Mouse (Mus musculus): ENCODE measurements at regions not wholly inside any gene's neighbourhood (a gene's known extent, or its start where the extent isn't known, plus 50 kb on each side); places are given as distances from the start of the nearest gene placed in this dataset.

DNA sequence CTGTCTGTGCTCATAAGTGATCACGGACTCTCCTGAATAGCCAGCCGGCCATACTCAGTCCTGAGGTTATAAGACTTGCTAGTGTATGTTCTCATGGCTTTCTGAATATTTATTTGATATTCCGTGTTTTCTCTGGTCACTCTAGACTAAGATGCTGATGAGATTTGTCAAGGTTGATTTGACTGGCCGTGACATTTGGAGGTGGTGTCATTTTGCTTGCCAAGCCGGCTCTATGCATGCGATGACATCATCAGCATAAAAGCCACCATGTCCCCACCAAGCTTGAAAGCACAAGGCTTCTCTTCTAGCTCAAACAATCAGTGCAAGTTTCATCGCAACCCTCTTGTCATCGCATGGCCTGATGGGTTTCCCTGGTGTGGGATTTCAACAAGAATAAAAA lies 235.3 kb upstream of the Tgfbr2 start:
- H3K9ac ChIP-seq (ENCODE audit: low read length), result no peak overlapping the region
- WGBS, result 94% methylated on average over 8 of the region's 8 CpGs

DNA sequence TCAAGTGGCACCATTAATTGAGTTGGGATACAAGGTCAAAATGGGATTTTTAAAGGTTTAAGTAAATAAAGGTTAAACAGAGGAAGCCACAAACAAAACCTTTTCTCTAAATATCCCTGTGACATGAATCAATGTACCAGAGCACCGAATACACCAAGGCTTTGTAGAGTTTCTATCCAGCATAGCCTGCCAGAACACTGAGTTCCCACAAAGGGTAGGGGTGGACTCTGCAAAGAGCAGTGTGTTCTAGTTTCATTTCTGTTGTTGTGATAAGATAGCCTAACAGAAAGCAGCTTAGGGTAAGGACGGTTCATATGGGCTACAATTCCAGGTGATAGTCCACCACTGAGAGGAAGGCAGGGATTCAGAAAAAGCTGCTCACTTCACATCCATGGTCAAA lies 233.0 kb upstream of the Tgfbr2 start:
- no peak overlapping the region for H3K4me3 ChIP-seq (ENCODE audit: low read depth, low read length)
- no peak overlapping the region for H3K9ac ChIP-seq (ENCODE audit: low read length)
- H3K9me3 ChIP-seq (ENCODE audit: control insufficient read depth, low read length), result no peaks in the 10 kb centered on the region
- ATAC-seq (ENCODE audit: insufficient number of reproducible peaks, low FRiP score, low TSS enrichment, low read depth), result no peak
- no peak overlapping the region for H3K27ac ChIP-seq (replicated peaks; ENCODE audit: low read depth, low read length)
- H3K27me3 ChIP-seq (ENCODE audit: control insufficient read depth, insufficient read depth, low read length), result no peaks in the 10 kb centered on the region
- WGBS, result 90% methylated on average over 2 of the region's 2 CpGs
- H3K4me1 ChIP-seq (ENCODE audit: control insufficient read depth, insufficient read depth, low read length), result no peaks in the 10 kb centered on the region
- no peak overlapping the region for H3K4me2 ChIP-seq (ENCODE audit: low read depth, severe bottlenecking)
- H3K36me3 ChIP-seq (ENCODE audit: control insufficient read depth, insufficient read depth, low read length), result no peaks in the 10 kb centered on the region
- DNase-seq (ENCODE audit: low spot score), result no peak

More for the DNA sequence above, 235.3 kb upstream of the Tgfbr2 start:
- Histone ChIP-seq H3K36me3 (ENCODE audit: control insufficient read depth, insufficient read depth, low read length) (no peaks in the 10 kb centered on the region), H3K27me3 (ENCODE audit: control insufficient read depth, insufficient read depth, low read length) (no peaks in the 10 kb centered on the region), H3K4me3 (ENCODE audit: low read depth, low read length) (no peak overlapping the region), H3K9me3 (ENCODE audit: control insufficient read depth, low read length) (no peaks in the 10 kb centered on the region), H3K4me1 (ENCODE audit: control insufficient read depth, insufficient read depth, low read length) (no peaks in the 10 kb centered on the region), H3K4me2 (ENCODE audit: low read depth, severe bottlenecking) (no peak overlapping the region), H3K27ac (replicated peaks; ENCODE audit: low read depth, low read length) (no peak overlapping the region)
- ATAC-seq (ENCODE audit: insufficient number of reproducible peaks, low FRiP score, low TSS enrichment, low read depth) (no peak), DNase-seq (ENCODE audit: low spot score) (no peak)

DNA sequence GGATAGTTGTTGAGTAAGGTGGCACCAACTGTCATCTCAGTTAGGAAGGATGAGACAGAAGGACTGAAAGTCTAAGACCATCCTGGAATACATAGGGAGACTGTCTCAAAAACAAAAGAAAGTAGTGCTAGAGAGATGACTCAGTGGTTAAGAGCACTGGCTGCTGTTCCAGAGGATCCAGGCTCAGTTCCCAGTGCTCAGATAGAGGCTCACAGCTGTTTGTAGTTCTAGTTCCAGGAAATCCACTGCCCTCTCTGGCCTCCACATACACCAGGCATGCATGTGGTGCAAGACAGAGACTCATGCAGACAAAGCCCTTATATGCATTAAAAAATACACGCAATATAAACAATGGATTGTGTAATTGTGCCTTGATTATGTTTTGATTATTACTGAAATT lies 229.9 kb upstream of the Tgfbr2 start:
- no peaks in the 10 kb centered on the region for H3K9me3 ChIP-seq (ENCODE audit: control insufficient read depth, low read length)
- H3K27ac ChIP-seq (replicated peaks; ENCODE audit: low read depth, low read length), result no peak overlapping the region
- H3K4me1 ChIP-seq (ENCODE audit: control insufficient read depth, insufficient read depth, low read length), result no peaks in the 10 kb centered on the region
- WGBS, result 95% methylated on average over 1 of the region's 1 CpGs
- H3K36me3 ChIP-seq (ENCODE audit: control insufficient read depth, insufficient read depth, low read length), result no peaks in the 10 kb centered on the region
- no peak overlapping the region for H3K9ac ChIP-seq (ENCODE audit: low read length)
- no peaks in the 10 kb centered on the region for H3K27me3 ChIP-seq (ENCODE audit: control insufficient read depth, insufficient read depth, low read length)
- DNase-seq (ENCODE audit: low spot score) (no peak), ATAC-seq (ENCODE audit: insufficient number of reproducible peaks, low FRiP score, low TSS enrichment, low read depth) (no peak)
- no peak overlapping the region for H3K4me3 ChIP-seq (ENCODE audit: low read depth, low read length)
- H3K4me2 ChIP-seq (ENCODE audit: low read depth, severe bottlenecking), result no peak overlapping the region

DNA sequence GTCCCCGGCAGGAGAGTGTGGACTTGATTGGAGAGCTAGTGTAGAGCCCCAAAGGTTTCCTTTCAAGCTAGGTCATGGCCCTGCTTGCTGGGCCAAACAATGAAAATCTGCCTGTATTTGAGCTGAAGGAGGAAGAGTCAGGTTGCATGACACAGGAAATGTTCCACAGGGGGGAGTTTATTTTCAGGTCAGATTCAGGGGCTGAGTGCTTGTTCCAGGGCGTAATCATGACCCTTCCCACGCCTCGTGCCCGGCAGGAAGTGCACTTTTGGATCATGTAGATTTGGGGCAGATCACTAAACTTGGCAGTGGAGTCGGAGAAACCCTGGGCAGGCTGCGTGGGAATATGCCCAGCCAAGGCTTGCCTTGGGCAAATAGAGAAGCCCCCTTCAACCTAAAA lies 226.7 kb upstream of the Tgfbr2 start:
- WGBS, result 81% methylated on average over 7 of the region's 7 CpGs

DNA sequence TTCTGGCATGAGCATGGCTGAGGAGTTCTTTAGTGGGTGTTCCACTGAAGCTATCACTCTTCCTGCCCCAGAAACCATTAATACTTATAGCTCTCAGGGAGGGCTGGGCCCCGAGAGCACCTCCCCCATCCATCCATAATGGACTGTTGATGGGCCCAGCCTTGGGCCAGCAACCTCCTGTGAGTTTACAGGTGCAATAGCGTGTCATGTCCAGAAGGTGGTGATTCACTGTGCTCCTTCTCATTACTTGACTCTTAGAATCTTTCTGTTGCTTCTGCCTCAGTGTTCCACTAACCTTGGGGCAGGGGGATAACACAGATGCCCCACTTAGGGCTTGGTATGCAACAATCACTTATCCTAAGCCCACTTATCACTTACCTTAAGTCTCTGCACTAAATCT lies 225.1 kb upstream of the Tgfbr2 start:
- H3K27ac ChIP-seq (replicated peaks; ENCODE audit: low read depth, low read length), result no peak overlapping the region
- WGBS, result 33% methylated on average over 2 of the region's 2 CpGs
- ATAC-seq (ENCODE audit: insufficient number of reproducible peaks, low FRiP score, low TSS enrichment, low read depth) (no peak), DNase-seq (ENCODE audit: low spot score) (no peak)
- H3K36me3 ChIP-seq (ENCODE audit: control insufficient read depth, insufficient read depth, low read length), result no peaks in the 10 kb centered on the region
- no peaks in the 10 kb centered on the region for H3K27me3 ChIP-seq (ENCODE audit: control insufficient read depth, insufficient read depth, low read length)
- no peak overlapping the region for H3K4me3 ChIP-seq (ENCODE audit: low read depth, low read length)
- no peak overlapping the region for H3K4me2 ChIP-seq (ENCODE audit: low read depth, severe bottlenecking)
- H3K9ac ChIP-seq (ENCODE audit: low read length), result no peak overlapping the region
- no peaks in the 10 kb centered on the region for H3K9me3 ChIP-seq (ENCODE audit: control insufficient read depth, low read length)
- no peaks in the 10 kb centered on the region for H3K4me1 ChIP-seq (ENCODE audit: control insufficient read depth, insufficient read depth, low read length)

More for the DNA sequence above, 226.7 kb upstream of the Tgfbr2 start:
- Histone ChIP-seq H3K9ac (ENCODE audit: low read length) (no peak overlapping the region), H3K27ac (replicated peaks; ENCODE audit: low read depth, low read length) (no peak overlapping the region), H3K4me2 (ENCODE audit: low read depth, severe bottlenecking) (no peak overlapping the region), H3K27me3 (ENCODE audit: control insufficient read depth, insufficient read depth, low read length) (no peaks in the 10 kb centered on the region), H3K36me3 (ENCODE audit: control insufficient read depth, insufficient read depth, low read length) (no peaks in the 10 kb centered on the region), H3K4me3 (ENCODE audit: low read depth, low read length) (no peak overlapping the region), H3K9me3 (ENCODE audit: control insufficient read depth, low read length) (no peaks in the 10 kb centered on the region), H3K4me1 (ENCODE audit: control insufficient read depth, insufficient read depth, low read length) (no peaks in the 10 kb centered on the region)
- no peak for ATAC-seq (ENCODE audit: insufficient number of reproducible peaks, low FRiP score, low TSS enrichment, low read depth)
- no peak for DNase-seq (ENCODE audit: low spot score)

DNA sequence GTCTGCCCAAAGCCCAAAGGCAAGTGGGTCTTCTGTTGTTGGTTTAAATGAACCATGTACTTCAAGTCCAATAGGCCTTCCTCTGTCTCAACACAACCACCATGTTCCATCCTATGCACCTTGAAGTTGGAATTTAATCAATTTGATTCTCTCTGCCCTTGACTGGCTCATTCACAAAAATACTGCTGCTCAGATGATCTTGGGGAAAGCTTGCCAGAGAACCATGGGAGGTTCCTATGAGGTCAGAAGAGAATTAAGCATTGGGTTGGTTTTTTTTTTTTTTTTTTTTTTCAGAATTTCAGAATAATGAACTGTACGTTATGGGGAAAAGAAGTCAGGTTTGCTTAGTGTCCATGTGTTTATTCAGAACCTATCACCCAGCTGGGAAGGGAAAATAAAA lies 224.1 kb upstream of the Tgfbr2 start:
- Histone ChIP-seq H3K9me3 (ENCODE audit: control insufficient read depth, low read length) (no peaks in the 10 kb centered on the region), H3K4me1 (ENCODE audit: control insufficient read depth, insufficient read depth, low read length) (no peaks in the 10 kb centered on the region), H3K9ac (ENCODE audit: low read length) (no peak overlapping the region), H3K4me3 (ENCODE audit: low read depth, low read length) (no peak overlapping the region), H3K27ac (replicated peaks; ENCODE audit: low read depth, low read length) (no peak overlapping the region), H3K4me2 (ENCODE audit: low read depth, severe bottlenecking) (no peak overlapping the region), H3K36me3 (ENCODE audit: control insufficient read depth, insufficient read depth, low read length) (no peaks in the 10 kb centered on the region), H3K27me3 (ENCODE audit: control insufficient read depth, insufficient read depth, low read length) (no peaks in the 10 kb centered on the region)
- WGBS, result 89% methylated on average over 1 of the region's 1 CpGs
- no peak for ATAC-seq (ENCODE audit: insufficient number of reproducible peaks, low FRiP score, low TSS enrichment, low read depth)
- no peak for DNase-seq (ENCODE audit: low spot score)

DNA sequence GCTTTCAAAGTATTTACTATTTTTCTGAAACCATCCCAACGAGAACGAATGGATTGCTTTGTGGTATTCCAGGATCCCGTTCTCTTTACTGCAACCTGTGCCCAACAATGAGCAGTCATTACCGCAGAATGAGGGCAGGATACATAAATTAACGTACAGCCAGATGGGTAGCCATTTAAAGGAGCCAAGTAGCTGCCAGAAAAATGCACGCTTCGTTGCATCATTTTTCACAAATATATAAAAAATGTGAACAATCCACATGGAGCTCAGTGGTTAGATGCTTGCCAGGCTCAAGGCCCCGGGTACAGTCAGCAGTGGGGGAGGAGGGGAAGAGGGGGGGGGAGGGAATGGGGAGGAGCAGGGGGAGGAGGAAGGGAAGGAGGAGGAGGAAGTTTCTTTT lies 217.1 kb upstream of the Tgfbr2 start:
- ATAC-seq (ENCODE audit: insufficient number of reproducible peaks, low FRiP score, low TSS enrichment, low read depth) (no peak), DNase-seq (ENCODE audit: low spot score) (no peak)
- no peaks in the 10 kb centered on the region for H3K27me3 ChIP-seq (ENCODE audit: control insufficient read depth, insufficient read depth, low read length)
- H3K4me2 ChIP-seq (ENCODE audit: low read depth, severe bottlenecking), result no peak overlapping the region
- no peak overlapping the region for H3K9ac ChIP-seq (ENCODE audit: low read length)
- H3K9me3 ChIP-seq (ENCODE audit: control insufficient read depth, low read length), result no peaks in the 10 kb centered on the region
- no peak overlapping the region for H3K27ac ChIP-seq (replicated peaks; ENCODE audit: low read depth, low read length)
- WGBS, result 79% methylated on average over 8 of the region's 8 CpGs
- no peaks in the 10 kb centered on the region for H3K36me3 ChIP-seq (ENCODE audit: control insufficient read depth, insufficient read depth, low read length)
- H3K4me3 ChIP-seq (ENCODE audit: low read depth, low read length), result no peak overlapping the region
- H3K4me1 ChIP-seq (ENCODE audit: control insufficient read depth, insufficient read depth, low read length), result no peaks in the 10 kb centered on the region

DNA sequence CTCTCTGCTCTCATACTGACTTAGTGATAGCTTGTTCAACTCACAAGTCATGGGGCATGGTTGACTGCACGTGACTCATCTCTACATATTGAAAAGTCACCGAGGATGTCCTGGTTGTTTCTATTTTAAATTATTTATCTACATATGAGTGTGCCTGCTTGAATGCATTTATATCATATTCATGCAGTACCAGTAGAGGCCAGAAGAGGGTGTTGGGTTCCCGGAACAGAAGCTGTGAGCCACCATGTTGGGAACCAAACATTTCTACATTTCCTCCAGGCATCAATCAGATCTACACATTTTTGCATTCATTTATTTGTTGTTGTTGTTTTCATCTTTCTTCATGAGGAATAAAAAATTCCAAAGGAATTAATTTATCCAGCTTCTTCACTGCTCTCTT lies 214.6 kb upstream of the Tgfbr2 start:
- H3K9ac ChIP-seq (ENCODE audit: low read length), result no peak overlapping the region
- WGBS, result 82% methylated on average over 3 of the region's 3 CpGs
- H3K27me3 ChIP-seq (ENCODE audit: control insufficient read depth, insufficient read depth, low read length), result no peaks in the 10 kb centered on the region
- H3K4me3 ChIP-seq (ENCODE audit: low read depth, low read length), result no peak overlapping the region
- DNase-seq (ENCODE audit: low spot score) (no peak), ATAC-seq (ENCODE audit: insufficient number of reproducible peaks, low FRiP score, low TSS enrichment, low read depth) (no peak)
- H3K4me1 ChIP-seq (ENCODE audit: control insufficient read depth, insufficient read depth, low read length), result 0 out of 2 replicates have a peak, but pooled peaks cover 2% of the 10 kb centered on the region
- H3K27ac ChIP-seq (replicated peaks; ENCODE audit: low read depth, low read length), result no peak overlapping the region
- H3K36me3 ChIP-seq (ENCODE audit: control insufficient read depth, insufficient read depth, low read length), result no peaks in the 10 kb centered on the region
- H3K4me2 ChIP-seq (ENCODE audit: low read depth, severe bottlenecking), result no peak overlapping the region
- no peaks in the 10 kb centered on the region for H3K9me3 ChIP-seq (ENCODE audit: control insufficient read depth, low read length)

DNA sequence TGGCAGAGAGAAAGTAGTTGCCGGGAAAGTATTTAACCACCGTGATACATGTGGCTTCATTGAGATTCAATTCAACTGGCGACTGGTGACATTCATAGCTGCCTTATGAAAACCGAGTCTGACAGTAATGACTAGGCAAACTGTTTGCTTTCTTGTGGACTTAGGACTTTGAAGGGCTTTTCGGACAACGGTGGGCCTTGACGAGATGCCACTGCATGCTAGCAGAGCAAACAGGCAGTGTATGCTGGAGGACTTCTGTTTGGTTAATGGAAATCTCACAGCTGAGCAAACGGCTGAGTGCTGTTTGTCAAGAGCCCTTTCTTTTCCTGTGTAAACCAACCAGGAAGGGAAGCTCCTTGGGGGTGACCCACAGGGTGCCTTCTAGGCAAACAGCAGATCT lies 213.7 kb upstream of the Tgfbr2 start:
- 75% methylated on average over 8 of the region's 8 CpGs for WGBS
- H3K4me2 ChIP-seq (ENCODE audit: low read depth, severe bottlenecking), result no peak overlapping the region
- no peaks in the 10 kb centered on the region for H3K36me3 ChIP-seq (ENCODE audit: control insufficient read depth, insufficient read depth, low read length)
- H3K27me3 ChIP-seq (ENCODE audit: control insufficient read depth, insufficient read depth, low read length), result no peaks in the 10 kb centered on the region
- H3K4me1 ChIP-seq (ENCODE audit: control insufficient read depth, insufficient read depth, low read length), result peaks cover 8% of the 10 kb centered on the region
- no peak for ATAC-seq (ENCODE audit: insufficient number of reproducible peaks, low FRiP score, low TSS enrichment, low read depth)
- H3K27ac ChIP-seq (replicated peaks; ENCODE audit: low read depth, low read length), result no peak overlapping the region
- no peaks in the 10 kb centered on the region for H3K9me3 ChIP-seq (ENCODE audit: control insufficient read depth, low read length)
- DNase-seq (ENCODE audit: low spot score), result no peak
- H3K4me3 ChIP-seq (ENCODE audit: low read depth, low read length), result no peak overlapping the region
- H3K9ac ChIP-seq (ENCODE audit: low read length), result no peak overlapping the region

All from limb, embryonic 11.5 days (tissue).